Mouse (Mus musculus) lung, postnatal 0 days (tissue): Measurements from ENCODE around the gene Gm28372.

ENCODE experiments used
- CTCF ChIP-seq: IDR thresholded peaks from 2 replicates; pipeline ENCODE4 v1.5.1; 2016; ENCODE audit warnings: antibody characterized with exemption, mild to moderate bottlenecking
- EP300 ChIP-seq: IDR thresholded peaks from 2 replicates; pipeline ENCODE4 v1.6.1; 2016; ENCODE audit warnings: antibody characterized with exemption, mild to moderate bottlenecking, control low read depth

- TF ChIP-seq CTCF (no peak), EP300 (no peak)
These were observed 46.7 kb downstream of the Gm28372 start for GRCm38 (mm10) chr2:130451727-130452090.
